Mouse (Mus musculus) R1 (cell line): ENCODE measurements around the gene Ctdsp1.
"Not testable (repeated sequence)": the region's sequence is repeated elsewhere in the genome, so short reads cannot be mapped to it uniquely, and the experiment has no call there.

Experiments
- DNase-seq: peaks from one replicate; pipeline ENCODE4 v3.0.0-alpha.2; 2018; ENCODE audit warnings: low read depth, low spot score

The Ctdsp1 gene

DNA sequence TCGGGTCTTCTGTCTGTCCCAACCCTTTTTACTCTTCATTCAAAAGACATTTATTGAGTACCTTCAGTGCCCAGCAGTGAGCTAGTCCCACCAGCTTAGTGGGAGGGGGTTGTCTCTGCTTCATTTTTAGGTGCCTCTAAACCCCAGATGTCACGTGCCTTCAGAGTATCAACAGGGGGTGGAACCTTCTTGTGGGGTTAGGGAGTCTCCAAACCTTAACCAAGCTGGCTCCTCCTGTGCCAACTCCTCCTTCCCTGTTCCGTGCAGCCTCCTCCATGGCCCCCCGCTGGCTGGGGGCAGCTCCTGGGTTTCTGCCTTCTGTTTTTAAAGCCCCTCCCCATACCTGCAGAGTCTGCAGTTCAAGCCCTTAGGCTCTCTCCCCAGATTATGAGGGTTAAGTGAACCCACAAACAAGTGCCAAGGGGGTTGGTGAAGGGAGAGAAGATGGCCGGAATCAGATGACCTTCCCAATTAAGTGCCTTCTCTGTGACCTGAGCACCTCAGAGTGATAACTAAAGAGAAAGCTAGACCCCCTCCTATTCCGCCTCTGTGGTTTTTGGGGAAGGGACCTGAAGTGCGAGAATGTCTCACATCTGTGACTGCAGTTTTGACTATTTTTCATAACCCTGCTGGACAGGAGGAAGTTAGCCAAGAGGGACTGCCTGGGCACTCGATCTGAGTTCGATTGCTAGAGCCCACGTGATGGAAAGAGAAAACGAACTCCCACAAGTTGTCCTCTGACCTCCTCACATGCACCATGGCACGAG, 5.3 kb downstream of the Ctdsp1 start:
- DNase-seq, result not testable (repeated sequence)

DNA sequence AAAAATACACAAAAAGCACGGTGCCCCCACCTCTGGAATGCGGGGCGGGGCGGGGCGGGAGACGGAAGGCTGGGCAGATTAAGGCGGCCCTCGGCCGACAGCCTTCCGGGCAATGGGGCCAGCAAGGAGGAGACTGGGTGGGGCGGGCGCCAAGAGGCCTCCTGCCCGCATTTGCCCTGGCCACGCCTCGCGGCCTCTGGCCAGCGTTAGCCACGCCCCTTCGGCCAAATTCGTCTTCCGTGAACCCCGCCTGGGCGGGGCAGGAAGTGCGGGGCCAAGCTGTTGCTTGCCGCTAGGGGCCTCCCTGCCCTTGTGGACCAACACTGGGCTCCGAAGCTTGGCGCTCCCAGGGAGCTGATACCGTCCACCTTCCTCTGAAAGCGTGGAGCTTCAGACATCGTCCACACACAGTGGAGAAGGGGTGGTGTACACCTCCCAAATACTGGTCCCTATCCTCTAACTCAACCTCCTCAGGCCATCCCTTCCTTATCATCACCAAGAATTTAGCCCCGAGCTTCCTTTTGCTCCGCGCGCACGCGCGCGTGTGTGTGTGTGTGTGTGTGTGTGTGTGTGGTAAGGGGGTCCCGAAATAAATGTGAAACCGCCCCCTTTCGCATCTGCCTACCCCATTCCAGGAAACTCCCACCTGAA, 6.1 kb downstream of the Ctdsp1 start:
- peak; percentile 97 for DNase-seq

DNA sequence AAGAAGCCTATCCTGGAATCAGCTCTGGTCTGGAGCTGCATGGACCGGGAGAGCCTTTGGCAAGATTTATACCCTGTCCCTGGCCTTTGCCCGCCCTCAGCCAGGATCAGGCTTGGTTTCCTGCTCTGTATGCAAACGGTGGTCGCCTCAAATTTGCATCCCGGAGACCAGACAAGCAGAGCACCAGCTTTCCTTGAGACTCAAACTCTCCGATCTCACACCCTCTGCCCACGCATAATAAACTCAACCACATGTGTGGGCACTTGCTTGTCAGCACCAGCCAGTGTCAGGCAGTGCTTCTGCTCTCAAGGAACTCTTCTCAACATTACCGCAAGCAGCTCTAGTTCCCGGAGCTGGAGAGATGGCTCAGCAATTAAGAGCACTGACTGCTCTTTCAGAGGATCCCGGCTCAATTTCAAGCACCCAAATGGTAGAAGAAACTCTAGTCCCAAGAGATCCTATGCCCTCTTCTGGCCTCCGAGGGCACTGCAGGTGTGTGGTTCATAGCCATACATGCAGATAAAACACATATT, 6.7 kb downstream of the Ctdsp1 start:
- DNase-seq, result peak; percentile 90

- no peak for DNase-seq
These were observed 9.2 kb downstream of the Ctdsp1 start for GRCm38 (mm10) chr1:74400531-74400930.

DNA sequence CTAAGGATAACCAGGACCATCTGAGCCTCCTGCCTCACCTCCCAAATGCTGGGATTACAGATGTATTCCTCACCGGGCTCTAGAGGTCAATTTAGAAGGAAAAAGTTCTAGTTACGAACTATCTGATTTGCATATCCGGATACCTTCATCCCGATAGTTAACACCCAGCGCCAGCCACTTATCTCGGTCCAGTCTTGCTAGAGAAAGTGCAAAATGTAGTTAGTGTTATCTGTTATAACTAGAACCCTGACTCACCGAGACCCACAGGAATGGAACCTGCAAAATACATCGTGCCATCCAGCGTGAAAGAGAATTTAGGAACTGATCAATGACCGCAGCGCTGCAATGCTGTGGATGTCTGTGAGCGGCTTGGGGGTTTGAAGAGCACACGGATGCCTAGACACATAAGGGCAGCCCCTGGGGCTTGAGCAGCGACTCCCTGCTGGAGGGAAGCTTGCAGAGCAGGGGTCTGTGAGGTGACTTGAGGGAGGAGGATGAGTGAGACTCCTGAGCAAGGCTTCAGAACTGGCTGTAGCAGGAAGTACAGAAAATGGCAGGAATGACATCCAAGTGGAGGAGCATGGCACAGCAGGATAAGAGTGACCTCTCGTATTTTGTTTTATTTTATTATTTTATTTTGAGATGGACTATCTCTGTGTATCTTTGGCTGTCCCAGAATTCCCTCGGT, 9.8 kb downstream of the Ctdsp1 start:
- no peak for DNase-seq

DNA sequence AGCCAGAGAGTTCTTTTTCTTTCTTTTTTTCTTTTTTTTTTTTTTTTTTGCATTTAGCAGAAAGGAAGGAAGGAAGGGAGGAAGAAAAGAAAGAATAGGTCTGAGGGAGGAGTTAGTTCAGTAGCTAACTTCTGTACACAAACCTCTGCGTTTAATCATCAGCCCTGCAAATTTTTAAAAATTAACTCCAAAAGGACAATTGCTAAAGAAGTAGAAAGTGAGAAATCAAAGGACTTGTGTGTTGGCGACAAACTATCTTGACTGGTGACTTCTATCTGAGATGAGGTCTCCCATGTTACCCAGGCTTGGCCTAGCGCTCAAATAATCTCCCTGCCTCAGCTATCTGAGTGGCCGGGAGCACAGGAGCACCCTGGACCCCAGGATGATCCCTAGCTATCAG, 12.9 kb downstream of the Ctdsp1 start:
- DNase-seq, result no peak

DNA sequence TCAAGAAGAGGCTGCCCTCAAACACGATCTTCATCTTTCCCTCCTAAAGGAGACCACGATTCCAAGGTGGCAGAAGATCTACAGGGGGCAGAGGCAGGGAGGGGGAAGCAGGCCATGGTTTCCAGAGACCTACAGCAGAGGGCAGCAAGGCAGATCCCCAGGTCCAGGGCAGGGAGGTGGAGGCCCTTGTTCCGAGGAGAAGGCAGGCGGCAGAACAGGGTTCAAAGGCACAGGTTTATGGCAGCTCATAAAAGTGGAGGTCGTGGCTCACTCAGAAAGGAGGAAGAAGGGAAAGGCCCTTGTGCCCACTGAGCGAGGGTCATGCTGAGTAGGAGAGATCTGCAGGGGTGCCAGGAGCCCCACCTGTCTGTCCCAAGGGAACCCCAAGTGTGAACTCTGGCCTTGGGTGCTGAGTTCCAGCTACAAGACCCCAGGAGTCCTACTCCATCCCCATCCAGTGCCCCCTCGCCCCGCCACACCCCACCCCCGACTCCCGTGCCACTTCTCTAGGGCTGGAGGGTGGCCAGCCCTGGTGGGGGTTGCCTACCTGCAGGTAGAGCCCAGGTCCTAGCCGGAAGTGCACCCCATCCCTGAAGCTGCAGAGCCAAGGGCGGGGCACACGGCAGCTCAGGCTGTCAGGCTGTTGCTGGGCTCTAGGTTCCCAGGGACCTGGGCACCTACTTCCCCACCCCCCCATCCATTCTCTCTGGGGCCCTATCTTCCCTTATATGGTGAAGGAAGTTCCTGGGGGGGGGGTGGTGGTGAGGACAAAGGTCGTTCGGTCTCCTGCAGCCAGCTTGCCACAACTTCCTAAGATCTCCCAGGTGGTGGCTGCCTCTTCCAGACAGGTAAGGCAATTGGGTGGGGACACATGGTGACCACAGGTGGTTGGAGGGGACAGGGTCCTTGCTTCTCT, 17.5 kb downstream of the Ctdsp1 start, which contains the start of gene Vil1:
TSS of gene Vil1 (plus strand) at position 788 of the 916 bp plus-strand sequence.
- DNase-seq, result no peak

DNA sequence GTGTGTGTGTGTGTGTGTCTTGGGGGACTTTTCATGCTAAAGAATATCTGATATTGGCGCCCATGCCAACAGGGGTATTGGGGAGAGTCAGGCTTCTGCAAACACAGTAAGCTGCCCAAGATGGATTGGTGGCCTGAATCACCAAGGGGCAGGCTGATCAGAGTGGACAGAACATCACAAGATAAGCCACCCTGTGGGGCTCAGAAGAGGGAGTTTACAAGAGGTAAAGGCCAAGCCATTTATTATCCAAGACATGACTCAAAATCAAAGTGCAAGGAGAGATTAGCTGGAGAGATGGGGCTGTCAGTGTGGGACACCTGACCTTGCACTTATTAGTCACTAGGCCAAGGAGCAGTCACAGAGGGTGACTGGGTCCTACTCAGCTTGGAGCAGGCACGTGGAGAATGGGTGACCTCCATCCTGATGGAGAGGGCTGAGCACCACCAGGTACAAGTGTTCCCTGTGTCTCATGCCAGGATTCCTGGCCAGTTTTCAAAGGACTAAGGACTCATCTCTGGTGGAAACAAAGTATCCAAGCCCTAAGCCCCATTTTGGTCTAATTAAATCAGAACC, 20.5 kb downstream of the Ctdsp1 start:
- no peak for DNase-seq

GRCm38 (mm10) chr1:74412711-74413110, 21.4 kb downstream of the Ctdsp1 start:
- no peak for DNase-seq

- DNase-seq, result peak; percentile 58
These were observed 23.8 kb downstream of the Ctdsp1 start for GRCm38 (mm10) chr1:74415143-74415542.

DNA sequence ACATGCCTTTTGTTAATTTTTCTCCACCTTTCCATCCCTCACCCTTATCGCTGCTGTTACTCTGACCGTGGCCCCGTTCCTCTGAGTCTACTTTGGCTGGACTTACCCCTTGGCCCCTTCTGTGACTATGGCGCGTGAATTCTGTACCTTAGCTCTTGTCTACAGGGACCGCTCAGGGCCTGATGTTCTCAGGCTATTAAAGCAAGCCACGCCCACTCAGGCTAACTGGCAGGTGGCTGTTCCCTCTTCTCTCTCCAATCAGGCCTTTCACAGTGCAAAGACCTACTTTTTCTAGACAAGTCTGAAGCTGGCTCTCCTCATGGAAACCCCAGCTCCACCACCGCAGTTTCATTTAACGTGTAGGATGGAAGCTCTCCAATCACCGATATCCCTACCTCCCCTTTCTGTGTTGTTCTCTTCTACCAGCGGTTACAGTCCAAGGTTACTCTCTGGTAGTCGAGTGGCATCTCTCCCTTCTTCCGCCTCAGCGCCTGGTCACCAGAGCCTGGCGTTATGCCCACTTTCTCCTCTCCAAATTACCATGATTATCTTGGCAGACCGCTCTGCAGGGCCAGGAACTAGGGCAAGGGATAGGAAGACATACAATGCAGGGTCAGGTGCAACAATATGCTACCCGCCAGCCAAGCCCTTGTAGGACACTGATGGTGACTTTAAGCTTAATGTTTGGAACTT, 27.6 kb downstream of the Ctdsp1 start:
- peak; percentile 80 for DNase-seq

GRCm38 (mm10) chr1:74419440-74419794, 28.1 kb downstream of the Ctdsp1 start:
- peak; percentile 57 for DNase-seq

GRCm38 (mm10) chr1:74423147-74423546, 31.8 kb downstream of the Ctdsp1 start:
- DNase-seq, result no peak

DNA sequence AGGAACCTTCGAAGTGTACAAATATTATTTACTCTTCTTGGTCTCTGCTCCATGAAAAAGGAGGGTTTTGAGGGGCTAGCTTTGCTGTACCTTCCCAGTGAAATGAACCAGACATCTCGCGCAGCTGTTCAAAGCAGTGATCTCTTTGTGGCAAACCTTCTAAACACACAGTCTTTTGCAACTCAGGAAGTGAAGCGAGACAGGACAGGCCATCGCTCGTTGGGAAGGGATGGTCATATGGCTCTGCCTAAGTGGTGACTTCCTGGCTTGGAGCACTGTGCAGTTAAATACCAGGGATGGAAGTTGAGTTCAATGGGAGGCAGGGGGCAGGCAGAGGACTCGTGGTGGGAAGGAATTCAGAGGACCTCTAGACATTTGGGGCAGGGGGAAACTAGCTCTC, 34.5 kb downstream of the Ctdsp1 start:
- no peak for DNase-seq

GRCm38 (mm10) chr1:74433220-74433619, 41.9 kb downstream of the Ctdsp1 start:
- no peak for DNase-seq

DNA sequence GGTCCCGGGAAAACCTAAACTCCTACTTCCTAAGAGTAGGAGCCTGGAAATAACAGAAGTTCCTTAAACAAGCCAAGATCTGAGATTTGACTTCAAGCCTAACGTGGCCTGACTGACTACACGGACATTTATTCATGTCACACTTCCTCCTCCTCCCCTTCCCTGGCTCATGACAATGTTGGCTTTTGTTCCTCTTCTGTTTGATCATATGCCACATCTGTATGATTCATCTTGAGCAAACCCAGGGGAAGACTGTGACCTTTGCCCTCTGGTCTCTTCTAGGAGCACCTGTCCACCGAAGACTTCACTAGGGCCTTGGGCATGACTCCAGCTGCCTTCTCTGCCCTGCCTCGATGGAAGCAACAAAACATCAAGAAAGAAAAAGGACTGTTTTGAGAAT, 43.3 kb downstream of the Ctdsp1 start:
- DNase-seq, result no peak

DNA sequence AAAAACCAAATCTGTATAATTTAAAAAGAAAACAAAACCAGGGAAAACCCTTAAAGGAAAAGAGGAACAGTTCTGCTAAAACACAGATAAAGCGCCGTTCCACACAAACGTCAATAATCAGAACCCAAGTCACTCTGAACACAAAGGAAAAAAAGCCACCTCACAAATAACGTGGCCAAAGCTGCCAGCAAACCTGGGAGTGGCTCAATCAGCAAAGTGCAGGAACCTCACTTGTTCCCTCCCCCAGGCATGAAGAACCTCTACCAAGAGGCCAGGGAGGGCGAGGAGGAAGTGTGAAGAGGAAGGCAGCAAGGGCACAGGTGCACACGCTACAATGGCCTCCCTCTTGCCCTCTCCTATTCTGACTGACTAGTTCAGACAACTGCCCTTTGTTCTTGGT, 44.3 kb downstream of the Ctdsp1 start:
- DNase-seq, result no peak

DNA sequence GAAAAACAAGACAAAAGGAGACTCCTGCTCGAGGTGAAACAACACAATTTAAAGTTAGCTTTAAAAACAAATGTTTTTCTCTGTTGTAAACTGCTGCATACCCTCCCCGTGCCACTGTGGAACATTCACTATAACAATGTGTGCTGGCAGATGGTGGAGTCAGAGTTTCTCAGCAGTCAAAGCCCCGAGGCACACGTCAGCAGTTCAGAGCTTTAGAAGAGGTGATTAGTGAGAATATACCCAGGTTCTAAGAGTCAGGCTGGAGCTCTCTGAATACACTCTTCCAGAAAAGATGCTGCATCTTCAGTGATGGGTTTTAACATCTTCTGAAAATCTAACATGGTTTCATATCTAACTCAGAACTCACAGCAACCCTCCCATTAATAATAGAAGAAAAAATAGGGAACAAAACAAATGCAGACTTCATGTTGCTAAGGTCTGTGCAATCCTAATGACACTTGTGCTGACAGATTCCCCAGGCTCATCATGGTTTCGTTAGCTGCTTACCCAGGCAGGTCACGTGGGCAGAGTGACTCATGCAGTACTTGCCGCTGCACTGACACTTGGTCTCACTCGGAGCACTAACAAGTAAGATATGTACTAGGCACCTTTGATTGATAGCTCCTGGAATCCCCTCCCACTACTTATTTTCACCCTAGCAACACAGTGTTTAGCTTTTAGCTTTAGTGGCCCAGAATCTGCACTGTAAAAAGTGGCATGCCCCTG, 46.6 kb downstream of the Ctdsp1 start:
- peak; percentile 30 for DNase-seq

- DNase-seq, result no peak
These were observed 48.0 kb downstream of the Ctdsp1 start for GRCm38 (mm10) chr1:74439166-74439876.
